Mouse (Mus musculus) frontal cortex, postnatal 14 days (tissue): ENCODE results near the gene Olfr38.

Experiments used
- DNase-seq, 2 experiments: peaks; one replicate each; pipeline ENCODE4 v3.0.0; 2022; ENCODE audit warnings: low spot score in 2 of 2

Olfr38 gene

DNA sequence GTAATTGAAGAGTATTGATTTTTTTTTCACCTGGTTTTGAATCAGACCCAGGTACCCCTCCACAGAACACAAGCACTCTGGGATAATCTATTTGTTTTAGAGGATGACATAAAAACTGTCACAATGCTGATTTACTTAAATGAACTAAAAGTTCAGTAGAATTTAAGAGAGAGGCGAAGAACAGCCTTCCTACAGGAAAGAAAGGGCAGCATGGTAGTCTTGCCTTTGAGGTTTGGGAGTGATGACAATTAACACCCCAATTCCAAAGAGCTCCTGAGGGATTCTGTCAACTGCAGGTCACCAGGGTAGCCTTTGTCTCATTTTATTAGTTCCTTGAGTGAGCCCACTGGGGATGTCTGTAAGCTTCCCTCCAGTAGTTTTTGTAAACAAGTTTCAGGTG lies at the start of gene Olfr38:
Gene Olfr38, plus strand, starts transcription at position 301 of the 400 bp plus-strand sequence.
- DNase-seq = no peak

- DNase-seq = peak; percentile 78 to 87
These were observed 46.7 kb upstream of the Olfr38 start, which contains the start of gene Tcaf1 for GRCm38 (mm10) chr6:42709291-42710211. TSS of gene Tcaf1 (minus strand) at chr6:42710088.

DNA sequence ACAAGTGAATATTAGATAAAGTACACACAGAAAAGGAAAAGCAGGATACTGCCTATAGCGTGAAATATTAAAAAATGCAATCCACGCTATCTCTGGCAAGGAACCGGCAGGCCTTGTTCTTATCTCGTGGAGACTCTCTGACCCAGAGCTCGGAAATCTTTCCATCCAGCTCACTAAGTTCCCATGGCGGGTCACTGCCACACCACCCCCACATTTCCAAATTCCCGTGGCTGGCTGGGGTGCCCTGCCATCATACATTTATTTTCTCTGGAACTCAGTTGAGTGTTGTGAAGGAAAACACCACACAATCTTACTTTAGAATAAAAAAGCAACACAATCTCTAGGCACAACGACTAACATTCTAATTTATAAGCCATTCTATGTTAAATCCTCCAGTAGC lies 41.5 kb upstream of the Olfr38 start:
- DNase-seq = no peak

- DNase-seq = no peak
These were observed 38.2 kb upstream of the Olfr38 start for GRCm38 (mm10) chr6:42717973-42718372.

GRCm38 (mm10) chr6:42739071-42739470 lies 17.1 kb upstream of the Olfr38 start, which contains the start of gene Olfr453:
TSS of gene Olfr453 (plus strand) at chr6:42739371.
- DNase-seq = no peak

- no peak for DNase-seq
These were observed 13.9 kb upstream of the Olfr38 start for GRCm38 (mm10) chr6:42742303-42742702.

DNA sequence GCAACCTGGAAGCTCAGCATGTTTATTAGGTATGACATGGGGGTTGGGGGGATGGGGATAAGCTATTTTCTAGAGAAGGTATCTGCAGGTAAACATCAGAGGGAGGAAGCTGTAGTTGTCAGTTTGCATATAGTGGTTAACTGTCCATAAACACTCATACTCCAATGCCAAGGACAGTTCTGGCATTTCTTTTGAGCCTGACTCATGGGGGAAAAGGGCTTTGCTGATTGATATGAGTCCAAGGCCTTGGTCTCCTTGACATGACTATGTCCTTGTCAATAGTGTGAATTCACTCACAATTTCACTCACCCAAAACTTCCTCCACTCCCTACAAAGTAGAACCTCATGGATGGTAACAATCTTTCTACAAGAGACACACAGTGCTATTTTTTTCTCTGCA lies 8.4 kb upstream of the Olfr38 start:
- no peak for DNase-seq

GRCm38 (mm10) chr6:42777066-42777465 lies 20.9 kb downstream of the Olfr38 start:
- no peak for DNase-seq

- no peak for DNase-seq
These were observed 28.6 kb downstream of the Olfr38 start, which contains the start of gene Olfr452 for GRCm38 (mm10) chr6:42784793-42785192. TSS of gene Olfr452 (plus strand) at chr6:42785093.

DNA sequence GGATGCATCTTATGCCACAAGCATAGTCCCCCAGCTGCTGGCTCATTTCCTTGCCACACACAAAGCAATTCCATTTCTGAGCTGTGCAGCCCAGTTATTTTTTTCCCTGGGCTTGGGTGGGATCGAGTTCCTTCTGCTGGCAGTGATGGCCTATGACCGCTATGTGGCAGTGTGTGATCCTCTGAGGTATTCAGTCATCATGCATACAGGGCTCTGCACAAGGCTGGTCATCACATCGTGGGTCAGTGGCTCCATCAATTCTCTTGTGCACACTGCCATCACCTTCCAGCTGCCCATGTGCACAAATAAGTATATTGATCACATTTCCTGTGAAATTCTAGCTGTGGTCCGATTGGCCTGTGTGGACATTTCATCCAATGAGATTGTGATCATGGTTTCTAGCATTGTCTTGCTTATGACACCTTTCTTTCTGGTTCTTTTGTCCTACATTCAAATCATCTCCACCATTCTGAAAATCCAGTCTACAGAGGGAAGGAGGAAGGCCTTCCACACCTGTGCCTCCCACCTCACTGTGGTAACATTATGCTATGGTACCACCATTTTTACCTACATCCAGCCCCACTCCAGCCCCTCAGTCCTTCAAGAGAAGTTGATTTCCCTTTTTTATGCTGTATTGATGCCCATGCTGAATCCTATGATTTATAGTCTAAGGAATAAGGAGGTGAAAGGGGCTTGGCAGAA lies 34.2 kb downstream of the Olfr38 start:
- DNase-seq = no peak

DNA sequence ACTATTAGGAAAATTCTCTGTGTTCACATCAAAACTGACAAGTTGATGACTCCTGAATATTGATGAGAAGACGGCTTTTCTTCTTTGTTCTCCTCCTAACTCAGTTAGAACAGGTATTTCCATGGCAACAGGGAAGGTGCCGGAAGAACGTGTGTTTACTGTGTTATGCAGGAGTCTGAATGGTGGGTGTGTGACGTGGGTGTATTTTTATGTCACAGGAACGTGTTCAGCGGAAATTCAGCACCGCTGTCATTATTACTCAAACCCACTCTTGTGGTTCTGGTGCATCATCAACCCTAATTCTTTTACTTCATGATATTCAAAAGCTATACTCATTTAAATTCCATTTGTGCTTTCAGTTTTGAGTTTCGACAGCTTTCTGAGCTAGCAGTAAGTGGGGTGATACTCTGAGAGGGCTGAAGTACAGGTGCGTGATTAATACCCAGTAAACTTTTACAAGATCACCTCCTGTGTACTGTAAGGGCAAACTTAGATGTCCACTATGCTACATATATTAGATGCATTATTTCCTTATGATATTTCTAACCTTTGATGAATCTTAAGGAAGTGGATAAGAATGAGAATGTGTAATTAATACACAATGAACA lies 34.8 kb downstream of the Olfr38 start:
- DNase-seq = no peak

DNA sequence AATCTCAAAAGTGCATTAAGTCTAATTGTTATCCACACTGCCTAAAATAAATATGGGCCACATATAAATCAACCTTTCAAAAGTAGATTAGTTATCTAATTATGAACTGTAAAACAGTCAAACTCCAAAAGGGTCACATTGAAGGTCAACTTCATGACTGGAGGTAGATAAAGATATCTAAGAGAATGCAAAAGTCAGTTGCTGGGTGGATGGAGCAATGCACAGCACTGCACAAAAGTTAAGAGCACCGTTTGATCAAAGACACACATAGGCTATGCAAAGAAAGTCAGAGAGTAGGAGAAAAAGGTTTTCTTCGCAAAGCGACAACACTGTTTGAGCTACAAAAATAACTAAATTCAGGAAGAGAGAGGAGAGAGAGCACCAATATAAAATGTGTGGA lies 38.8 kb downstream of the Olfr38 start:
- no peak for DNase-seq

GRCm38 (mm10) chr6:42811639-42812038 lies 55.4 kb downstream of the Olfr38 start, which contains the start of gene Olfr450:
TSS of gene Olfr450 (plus strand) at chr6:42811939.
- DNase-seq = no peak
